Mouse (Mus musculus): Measurements from ENCODE around the gene Bfsp2.

DNA sequence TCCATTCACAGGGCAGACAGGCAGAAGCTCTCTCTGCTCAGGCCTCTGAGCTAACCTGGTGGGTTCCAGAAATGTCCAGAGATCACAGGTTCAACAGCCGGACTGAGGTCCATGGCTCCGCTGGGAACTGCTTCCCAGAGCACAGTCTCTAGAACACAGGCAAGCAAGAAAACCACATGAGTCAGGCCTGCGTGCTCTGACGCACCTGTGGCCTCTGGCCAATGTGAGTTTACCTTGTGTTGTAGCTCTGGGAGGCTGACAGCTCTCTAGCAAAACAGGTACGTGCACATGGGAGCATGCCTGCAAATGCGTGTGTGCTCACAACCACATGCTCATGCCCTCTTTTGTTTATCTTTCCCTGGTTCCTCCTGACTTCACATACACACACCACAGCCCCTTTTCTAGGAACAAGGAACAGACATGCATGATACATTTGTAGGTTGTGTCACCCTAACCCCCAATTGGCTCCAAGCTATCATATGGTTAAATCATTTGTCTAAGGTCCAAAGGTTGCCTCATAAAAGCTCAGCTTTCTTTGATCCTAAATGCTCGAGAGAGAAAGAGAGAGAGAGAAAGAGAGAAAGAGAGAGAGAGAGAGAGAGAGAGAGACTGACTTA, 26.9 kb upstream of the Bfsp2 start:
- TF ChIP-seq CTCF (IDR thresholded peaks at IDR 0.05; ENCODE audit: borderline replicate concordance, control insufficient read depth, extremely low read depth, insufficient read depth, low read length, poor library complexity): no peak
- no peak for TF ChIP-seq POLR2A (IDR thresholded peaks at IDR 0.05; ENCODE audit: control insufficient read depth, extremely low read depth, insufficient read depth, low read length, poor library complexity)
